Mouse (Mus musculus): ENCODE measurements around the gene Capzb. TPM values are rescaled to one million over a fixed set of nuclear protein-coding genes. Genes with fewer than 3 reads are reported as not detected.

Capzb gene
- total and polyA plus RNA-seq, 3 experiments: 86.4 to 388 (median 160) TPM

DNA sequence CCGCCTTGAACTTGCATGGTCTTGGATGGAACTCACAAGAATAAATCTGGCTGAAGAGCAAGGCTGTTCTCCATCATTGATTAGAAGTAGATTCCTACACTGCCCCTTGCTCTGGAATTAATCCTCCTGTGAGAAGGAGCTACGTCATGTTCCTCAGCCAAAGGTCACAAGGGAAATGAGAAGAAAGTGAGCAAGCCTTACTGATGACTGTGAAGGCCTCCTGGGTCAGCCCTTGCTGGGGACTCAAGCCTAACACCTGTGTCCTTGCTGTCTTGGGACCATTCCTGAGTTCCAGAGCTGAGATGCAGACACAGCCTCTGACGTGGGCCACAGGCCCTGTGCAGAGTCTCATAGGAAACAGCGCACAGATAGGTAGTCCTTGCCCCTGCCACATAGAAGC, 33.2 kb downstream of the Capzb start:
- no peak for TF ChIP-seq MYC (IDR thresholded peaks at IDR 0.05; ENCODE audit: low read depth, low read length)
- no peaks in the 10 kb centered on the region for H3K27me3 ChIP-seq (replicated peaks)
- in situ Hi-C loops (cut with MboI; ENCODE audit: low pct_ligation_motif_present, low pct_unique_long_range_greater_than_20kb, low sequenced_read_pairs): no loop called here
- peaks cover 0 to 32% of the 10 kb centered on the region in 2 experiments; a peak in 3 of 4 replicates for H3K4me1 ChIP-seq (ENCODE audit: control insufficient read depth in 1 of 2, insufficient read depth in 2 of 2)
- no peak for DNase-seq (ENCODE audit: extremely low read depth)
- no peak overlapping the region for H3K27ac ChIP-seq (ENCODE audit: insufficient read depth, low read depth)
- peaks cover 21 to 91% of the 10 kb centered on the region in 2 experiments for H3K36me3 ChIP-seq (replicated peaks in 1 of 2; ENCODE audit: control insufficient read depth in 1 of 2, insufficient read depth in 1 of 2, low read length in 1 of 2)
- H3K9ac ChIP-seq (ENCODE audit: insufficient read depth, low read depth): no peak overlapping the region
- peaks cover 55% of the 10 kb centered on the region for H3K79me2 ChIP-seq (replicated peaks; ENCODE audit: control insufficient read depth, extremely low read depth, insufficient read depth, poor library complexity, severe bottlenecking)
- no peak overlapping the region for H3K4me2 ChIP-seq (ENCODE audit: insufficient read depth, low read depth, poor library complexity, severe bottlenecking)
- H3K4me3 ChIP-seq (replicated peaks in 1 of 3; ENCODE audit: low read depth in 2 of 3, low read length in 2 of 3, poor library complexity in 1 of 3): no peak overlapping the region
- H3K9me3 ChIP-seq (replicated peaks; ENCODE audit: low read length): no peaks in the 10 kb centered on the region
- dilution Hi-C loops (cut with MboI; ENCODE audit: extremely low pct_ligation_motif_present, extremely low pct_unique_long_range_greater_than_20kb, low sequenced_read_pairs): no loop called here

- in situ Hi-C loops (cut with MboI; ENCODE audit: low pct_ligation_motif_present, low pct_unique_long_range_greater_than_20kb, low sequenced_read_pairs) (no loop called here), dilution Hi-C loops (cut with MboI; ENCODE audit: extremely low pct_ligation_motif_present, extremely low pct_unique_long_range_greater_than_20kb, low sequenced_read_pairs) (no loop called here)
- DNase-seq (ENCODE audit: extremely low read depth): no peak
- no peaks in the 10 kb centered on the region for H3K9me3 ChIP-seq (replicated peaks; ENCODE audit: low read length)
- H3K27ac ChIP-seq (ENCODE audit: insufficient read depth, low read depth): no peak overlapping the region
- peaks cover 53% of the 10 kb centered on the region for H3K79me2 ChIP-seq (replicated peaks; ENCODE audit: control insufficient read depth, extremely low read depth, insufficient read depth, poor library complexity, severe bottlenecking)
- H3K9ac ChIP-seq (ENCODE audit: insufficient read depth, low read depth): no peak overlapping the region
- no peak overlapping the region for H3K4me3 ChIP-seq (replicated peaks in 1 of 3; ENCODE audit: low read depth in 2 of 3, low read length in 2 of 3, poor library complexity in 1 of 3)
- TF ChIP-seq HCFC1 (IDR thresholded peaks at IDR 0.05; ENCODE audit: low read depth, low read length): no peak
- peaks cover 0 to 40% of the 10 kb centered on the region in 2 experiments; a peak in 3 of 4 replicates for H3K4me1 ChIP-seq (ENCODE audit: control insufficient read depth in 1 of 2, insufficient read depth in 2 of 2)
- peaks cover 28 to 93% of the 10 kb centered on the region in 2 experiments for H3K36me3 ChIP-seq (replicated peaks in 1 of 2; ENCODE audit: control insufficient read depth in 1 of 2, insufficient read depth in 1 of 2, low read length in 1 of 2)
- no peak overlapping the region for H3K4me2 ChIP-seq (ENCODE audit: insufficient read depth, low read depth, poor library complexity, severe bottlenecking)
- no peaks in the 10 kb centered on the region for H3K27me3 ChIP-seq (replicated peaks)
Measured at GRCm38 (mm10) chr4:139226504-139227216, 34.0 kb downstream of the Capzb start.

DNA sequence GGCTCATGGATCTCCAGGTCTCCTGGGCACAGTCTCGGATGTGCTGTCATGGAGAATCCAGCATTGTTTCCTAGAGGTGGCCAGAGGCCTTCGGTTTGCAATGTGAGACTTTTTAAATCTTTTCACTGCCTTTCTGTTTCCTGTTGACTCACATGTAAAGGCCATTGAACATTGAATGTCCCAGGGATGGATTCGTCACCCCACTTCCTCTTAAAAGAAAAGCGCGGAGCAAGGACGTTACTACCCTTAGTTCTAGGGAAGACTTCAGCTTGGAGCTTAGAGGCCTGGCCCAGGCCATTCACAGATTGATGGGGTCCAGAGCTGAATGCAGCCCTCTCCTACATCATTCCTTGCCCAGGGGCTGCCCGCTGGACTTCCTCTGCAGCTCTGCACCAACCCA, 35.2 kb downstream of the Capzb start:
- Histone ChIP-seq H3K27ac (ENCODE audit: insufficient read depth, low read depth) (no peak overlapping the region), H3K9me3 (replicated peaks; ENCODE audit: low read length) (no peaks in the 10 kb centered on the region), H3K27me3 (replicated peaks) (no peaks in the 10 kb centered on the region), H3K79me2 (replicated peaks; ENCODE audit: control insufficient read depth, extremely low read depth, insufficient read depth, poor library complexity, severe bottlenecking) (peaks cover 46% of the 10 kb centered on the region), H3K4me2 (ENCODE audit: insufficient read depth, low read depth, poor library complexity, severe bottlenecking) (no peak overlapping the region), H3K9ac (ENCODE audit: insufficient read depth, low read depth) (no peak overlapping the region), H3K36me3 (replicated peaks in 1 of 2; ENCODE audit: control insufficient read depth in 1 of 2, insufficient read depth in 1 of 2, low read length in 1 of 2) (peaks cover 26 to 95% of the 10 kb centered on the region in 2 experiments), H3K4me3 (replicated peaks in 1 of 3; ENCODE audit: low read depth in 2 of 3, low read length in 2 of 3, poor library complexity in 1 of 3) (no peak overlapping the region), H3K4me1 (ENCODE audit: control insufficient read depth in 1 of 2, insufficient read depth in 2 of 2) (peaks cover 0 to 48% of the 10 kb centered on the region in 2 experiments; a peak in 3 of 4 replicates)
- dilution Hi-C loops (cut with MboI; ENCODE audit: extremely low pct_ligation_motif_present, extremely low pct_unique_long_range_greater_than_20kb, low sequenced_read_pairs): no loop called here
- TF ChIP-seq GABPA (IDR thresholded peaks at IDR 0.05; ENCODE audit: insufficient replicate concordance, low read depth, low read length) (no peak), MEF2A (IDR thresholded peaks at IDR 0.05; ENCODE audit: borderline replicate concordance, low read depth, low read length) (no peak), MYC (IDR thresholded peaks at IDR 0.05; ENCODE audit: low read depth, low read length) (no peak), EP300 (IDR thresholded peaks at IDR 0.05; ENCODE audit: low read length) (no peak), MAX (IDR thresholded peaks at IDR 0.05; ENCODE audit: low read length) (no peak), JUN (IDR thresholded peaks at IDR 0.05; ENCODE audit: insufficient read depth, low read depth, low read length) (no peak), USF2 (conservative IDR thresholded peaks at IDR 0.05; ENCODE audit: low read depth, low read length) (no peak), HCFC1 (IDR thresholded peaks at IDR 0.05; ENCODE audit: low read depth, low read length) (no peak), ZC3H11A (IDR thresholded peaks at IDR 0.05; ENCODE audit: low read depth, low read length) (no peak), ZNF384 (IDR thresholded peaks at IDR 0.05; ENCODE audit: low read depth, low read length) (no peak)
- no peak for DNase-seq (ENCODE audit: extremely low read depth)
- in situ Hi-C loops (cut with MboI; ENCODE audit: low pct_ligation_motif_present, low pct_unique_long_range_greater_than_20kb, low sequenced_read_pairs): no loop called here
